Mouse (Mus musculus): Measurements from ENCODE around the gene Slc5a2. TPM values are rescaled to one million over a fixed set of nuclear protein-coding genes. Genes with fewer than 3 reads are reported as not detected.
A peak's percentile ranks its signal among the peaks of the same experiment; 100 is the strongest.

Slc5a2 gene
- total RNA-seq (2021) = not detected
- long read RNA-seq, experiment 1 = 0 reads
- long read RNA-seq, experiment 2 = 0 reads

DNA sequence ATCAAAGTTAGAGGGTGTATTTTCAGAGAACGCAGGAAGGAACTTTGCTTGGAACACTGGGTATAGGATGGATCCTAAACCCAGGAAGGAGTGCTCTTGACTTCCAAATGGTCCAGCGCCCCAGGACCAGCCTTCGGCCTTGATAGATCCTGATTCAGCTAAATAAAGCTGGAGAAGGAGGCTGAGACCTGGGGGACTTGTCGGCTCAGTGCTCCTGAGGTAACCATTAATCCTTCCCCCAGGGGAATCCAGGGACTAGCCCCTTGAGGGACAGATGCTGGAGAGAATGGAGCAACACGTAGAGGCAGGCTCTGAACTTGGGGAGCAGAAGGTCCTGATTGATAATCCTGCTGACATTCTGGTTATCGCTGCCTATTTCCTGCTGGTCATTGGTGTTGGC, at the start of gene Slc5a2:
Gene Slc5a2 (plus strand): TSS at position 247 of the 400 bp plus-strand sequence.
- DNase-seq = no peak

DNA sequence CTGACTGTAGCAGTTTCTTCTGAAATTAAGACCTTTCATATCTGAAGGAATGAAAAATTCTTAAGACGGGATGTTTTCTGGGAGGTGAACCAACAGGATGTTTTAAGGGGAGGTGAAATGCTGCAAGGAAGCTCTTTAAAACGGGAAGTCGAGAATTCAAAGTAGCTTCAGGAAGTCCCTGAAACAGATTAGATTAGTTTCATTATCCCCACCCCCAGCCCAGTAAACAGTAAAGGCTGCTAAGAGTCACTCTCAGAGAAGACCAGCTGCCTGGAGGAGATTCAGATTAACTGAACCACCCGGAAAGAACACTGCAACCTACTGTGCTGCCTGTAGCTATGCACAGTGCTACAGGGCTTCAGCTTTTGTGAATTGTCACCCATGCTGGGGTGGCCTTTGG, 45.5 kb upstream of the Slc5a2 start:
- intact Hi-C loops (cut with DNase I) = no loop called here

More for the DNA sequence above, at the start of gene Slc5a2:
- intact Hi-C loops (cut with DNase I) = no loop called here

DNA sequence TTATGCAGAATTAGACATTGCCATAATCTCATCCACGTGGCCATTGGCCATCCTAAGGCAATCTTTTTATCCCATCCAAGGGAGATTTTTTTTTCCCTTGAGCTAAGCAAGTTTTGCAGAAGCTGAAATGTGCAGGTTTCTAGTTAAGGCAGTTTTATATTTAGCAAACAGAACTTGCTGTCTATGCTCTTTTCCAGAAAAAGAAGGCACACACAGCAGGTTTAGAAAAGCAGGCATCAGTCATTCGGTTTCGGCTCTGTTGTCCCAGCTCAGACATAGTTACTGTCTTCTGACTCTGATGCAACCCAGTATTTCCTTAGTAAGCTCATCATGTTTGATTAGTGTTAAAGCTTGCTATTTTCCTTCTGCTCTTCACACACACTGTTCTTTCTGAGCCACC, 44.5 kb upstream of the Slc5a2 start:
- intact Hi-C loops (cut with DNase I) = no loop called here
- no peak for DNase-seq

More for the DNA sequence above, 45.5 kb upstream of the Slc5a2 start:
- no peak for DNase-seq

DNA sequence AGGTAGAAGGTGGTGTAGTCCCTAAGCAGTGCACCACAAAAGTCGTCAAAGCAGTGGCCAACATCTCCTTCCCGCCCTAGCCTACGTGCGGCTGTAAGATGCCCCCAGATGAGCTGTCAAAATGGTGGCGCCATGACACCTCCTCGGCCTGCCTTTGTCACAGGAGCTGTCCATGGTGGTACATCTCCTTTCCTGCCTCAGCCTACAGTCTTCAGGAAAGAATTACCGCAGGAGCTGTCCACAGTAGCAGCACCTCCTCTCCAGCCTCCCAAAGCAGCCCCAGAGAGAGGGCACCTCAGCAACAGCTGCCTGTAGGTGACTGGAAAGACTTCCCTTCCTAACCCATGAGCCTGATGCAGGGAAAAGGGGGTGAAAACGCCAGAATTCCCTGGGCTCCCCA, 33.7 kb upstream of the Slc5a2 start:
- DNase-seq = no peak
- intact Hi-C loops (cut with DNase I) = no loop called here

DNA sequence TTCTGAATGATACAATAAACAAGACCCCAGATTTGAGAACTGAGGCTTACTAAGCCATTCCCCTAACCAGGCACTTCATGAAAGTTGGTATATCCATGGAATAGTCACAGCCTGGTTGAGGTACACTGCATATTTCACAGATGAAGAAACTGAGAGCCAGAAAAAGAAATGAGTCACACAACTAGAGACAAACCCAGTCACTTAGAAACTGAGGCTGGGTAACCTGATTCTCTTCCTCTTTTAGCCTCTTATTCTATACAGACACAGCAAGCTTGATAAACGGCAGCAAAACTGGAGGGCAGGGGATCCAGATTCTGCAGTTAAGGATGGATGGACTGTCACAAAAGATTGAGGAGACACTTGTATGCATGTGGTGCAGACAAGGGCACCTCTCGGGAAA, 30.7 kb upstream of the Slc5a2 start:
- DNase-seq = no peak

DNA sequence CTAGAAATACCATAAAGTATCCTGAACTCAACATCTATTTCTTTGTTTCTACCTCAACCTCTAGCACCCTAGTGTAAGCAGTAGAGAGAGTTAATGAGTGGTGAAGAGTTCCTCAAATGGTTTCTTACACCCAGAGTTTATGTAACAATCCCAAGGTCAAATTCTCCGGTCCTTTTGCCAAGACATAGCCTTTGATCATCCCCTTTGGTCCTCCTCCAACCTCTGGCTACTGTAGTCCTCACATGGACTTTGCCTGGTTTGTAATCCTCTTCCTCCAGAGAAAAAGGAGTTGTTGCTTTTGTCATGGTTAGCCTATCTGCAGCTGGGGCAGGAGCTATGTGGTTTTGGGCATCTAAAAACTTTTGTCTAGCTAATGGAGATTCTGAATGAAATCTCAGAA, 30.0 kb upstream of the Slc5a2 start:
- intact Hi-C loops (cut with DNase I) = no loop called here
- DNase-seq = no peak

More for the DNA sequence above, 30.7 kb upstream of the Slc5a2 start:
- intact Hi-C loops (cut with DNase I) = no loop called here

DNA sequence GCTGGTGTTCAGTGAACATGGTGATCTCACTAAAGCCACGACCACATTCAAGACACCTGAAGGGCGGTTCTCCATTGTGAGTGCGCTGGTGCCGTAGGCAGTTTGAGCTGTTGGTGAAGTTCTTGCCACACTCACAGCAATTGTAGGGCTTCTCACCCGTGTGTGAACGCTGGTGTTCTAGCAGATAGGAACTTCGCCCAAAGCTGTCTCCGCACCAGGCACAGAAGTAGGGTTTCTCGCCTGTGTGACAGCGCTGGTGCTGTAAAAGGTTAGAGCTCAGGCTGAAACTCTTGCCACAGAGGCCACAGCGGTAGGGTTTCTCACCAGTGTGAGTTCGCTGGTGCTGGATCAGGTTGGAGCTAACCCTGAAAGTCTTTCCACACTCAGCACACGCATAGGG, 29.0 kb upstream of the Slc5a2 start:
- no peak for DNase-seq

DNA sequence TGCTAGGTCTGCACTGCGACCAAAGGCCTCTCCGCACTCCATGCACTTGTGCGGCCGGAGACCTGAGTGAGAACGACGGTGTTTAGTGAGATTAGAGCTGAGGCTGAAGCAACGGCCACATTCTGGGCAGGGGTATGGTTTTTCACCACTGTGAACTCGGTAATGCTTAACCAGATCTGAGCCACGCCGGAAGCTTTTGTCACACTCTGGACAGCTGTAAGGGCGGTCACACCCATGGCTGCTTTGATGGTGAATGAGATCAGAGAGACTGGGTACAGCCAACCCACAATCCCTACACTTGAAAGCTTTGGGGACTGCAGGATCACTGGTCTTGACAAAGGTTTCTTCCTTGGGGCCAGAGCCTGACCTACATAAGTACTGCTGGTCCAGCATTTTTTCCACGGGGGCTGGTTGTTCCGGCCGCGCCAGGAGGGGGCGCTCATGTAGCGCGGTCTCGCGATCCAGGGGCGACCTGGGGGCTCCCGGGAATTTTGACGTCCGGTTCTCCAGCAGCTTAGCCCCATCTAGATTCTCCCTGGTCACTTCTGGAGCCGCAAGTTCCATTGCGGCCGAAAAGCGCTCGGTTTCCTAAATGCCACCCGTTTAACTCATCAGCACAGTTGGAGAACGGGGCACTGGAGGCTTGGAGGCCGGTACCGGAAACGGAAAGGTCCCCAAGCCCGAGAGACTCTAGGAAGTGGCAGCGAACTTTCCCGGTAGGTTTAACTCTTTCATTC, 28.4 kb upstream of the Slc5a2 start, which contains the start of gene Armc5:
Gene Armc5 (plus strand): TSS at position 487 of the 737 bp plus-strand sequence.
- DNase-seq = peak; percentile 79 to 85
- intact Hi-C loops (cut with DNase I) = no loop called here

More for the DNA sequence above, 29.0 kb upstream of the Slc5a2 start:
- intact Hi-C loops (cut with DNase I) = no loop called here

DNA sequence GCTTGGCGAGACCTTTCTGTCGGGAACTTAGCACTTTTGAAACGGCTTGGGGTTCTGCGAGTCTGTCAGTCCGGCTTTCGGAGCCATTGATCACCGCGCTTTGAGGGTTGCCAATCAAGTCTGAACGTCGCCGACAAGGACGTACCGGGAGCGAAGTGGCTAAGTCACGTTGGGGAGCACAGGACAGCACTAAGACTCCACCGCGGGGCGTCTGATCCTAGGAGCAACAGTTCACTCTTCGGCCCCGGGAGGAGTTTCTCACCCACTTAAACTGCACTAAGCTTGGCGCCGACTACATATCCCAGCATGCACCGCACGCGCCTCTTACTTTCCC, 27.9 kb upstream of the Slc5a2 start:
- DNase-seq = no peak

DNA sequence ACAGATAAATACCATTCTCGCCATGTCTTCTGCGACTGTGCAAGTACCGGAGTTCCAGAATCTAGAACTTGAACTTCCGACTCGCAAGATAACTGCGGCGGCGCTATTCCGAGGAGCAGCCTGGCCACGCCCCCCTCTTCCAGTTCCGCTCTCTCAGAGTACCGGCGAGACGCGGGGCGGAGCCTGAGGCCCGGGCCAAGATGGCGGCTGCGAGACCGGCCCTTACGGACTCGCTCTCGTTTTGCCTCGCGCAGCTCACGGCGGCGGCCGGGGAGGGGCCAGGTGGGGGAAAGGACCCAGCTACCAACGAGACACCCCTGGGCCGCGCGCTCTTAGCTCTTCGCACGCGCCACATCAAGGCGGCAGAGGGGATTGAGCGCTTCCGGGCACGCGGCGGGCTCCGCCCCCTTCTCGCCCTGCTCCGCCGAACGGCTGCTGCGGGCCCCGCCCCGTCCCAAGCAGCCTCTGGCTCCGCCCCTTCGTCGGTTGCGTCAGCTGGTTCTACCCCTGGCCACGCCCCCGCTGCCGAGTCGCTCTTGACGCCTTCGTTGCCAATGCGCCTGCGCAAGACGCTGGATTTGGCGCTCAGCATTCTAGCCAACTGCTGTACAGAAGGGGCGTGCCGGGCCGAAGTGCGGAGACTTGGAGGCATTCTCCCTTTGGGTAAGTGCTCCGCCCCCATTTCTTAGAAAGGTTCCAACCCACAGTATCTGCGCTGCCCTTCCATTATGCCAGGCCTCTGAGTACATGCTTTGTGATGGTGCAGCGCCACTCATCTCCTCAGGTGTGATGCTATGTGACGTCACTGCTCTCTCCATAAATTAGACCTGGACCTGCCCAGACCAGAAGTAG, 27.3 kb upstream of the Slc5a2 start, which contains the start of gene 9130023H24Rik:
Gene 9130023H24Rik (minus strand): TSS at position 105 of the 852 bp plus-strand sequence.
- intact Hi-C loops (cut with DNase I) = no loop called here
- peak; percentile 99 for DNase-seq

More for the DNA sequence above, 27.9 kb upstream of the Slc5a2 start:
- intact Hi-C loops (cut with DNase I) = no loop called here

DNA sequence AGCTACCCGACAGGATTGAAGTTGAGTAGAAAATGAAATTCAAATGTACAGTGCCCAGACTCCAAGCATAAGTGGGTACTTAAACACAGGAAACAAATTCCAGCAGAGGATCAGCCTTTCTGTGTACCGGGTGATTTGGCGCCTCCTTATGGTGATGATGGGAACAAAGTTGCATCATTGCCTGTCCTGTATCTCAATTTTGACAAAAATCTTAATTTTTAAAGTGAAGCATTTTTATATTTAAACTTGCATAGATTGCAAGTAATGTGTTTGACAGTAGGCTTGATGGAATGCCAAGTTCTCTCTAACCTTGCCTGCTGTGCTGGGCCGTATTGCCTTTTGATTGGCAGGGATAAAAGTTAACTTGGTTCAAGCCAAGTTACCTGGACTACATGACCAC, 26.5 kb upstream of the Slc5a2 start:
- intact Hi-C loops (cut with DNase I) = no loop called here
- no peak for DNase-seq

DNA sequence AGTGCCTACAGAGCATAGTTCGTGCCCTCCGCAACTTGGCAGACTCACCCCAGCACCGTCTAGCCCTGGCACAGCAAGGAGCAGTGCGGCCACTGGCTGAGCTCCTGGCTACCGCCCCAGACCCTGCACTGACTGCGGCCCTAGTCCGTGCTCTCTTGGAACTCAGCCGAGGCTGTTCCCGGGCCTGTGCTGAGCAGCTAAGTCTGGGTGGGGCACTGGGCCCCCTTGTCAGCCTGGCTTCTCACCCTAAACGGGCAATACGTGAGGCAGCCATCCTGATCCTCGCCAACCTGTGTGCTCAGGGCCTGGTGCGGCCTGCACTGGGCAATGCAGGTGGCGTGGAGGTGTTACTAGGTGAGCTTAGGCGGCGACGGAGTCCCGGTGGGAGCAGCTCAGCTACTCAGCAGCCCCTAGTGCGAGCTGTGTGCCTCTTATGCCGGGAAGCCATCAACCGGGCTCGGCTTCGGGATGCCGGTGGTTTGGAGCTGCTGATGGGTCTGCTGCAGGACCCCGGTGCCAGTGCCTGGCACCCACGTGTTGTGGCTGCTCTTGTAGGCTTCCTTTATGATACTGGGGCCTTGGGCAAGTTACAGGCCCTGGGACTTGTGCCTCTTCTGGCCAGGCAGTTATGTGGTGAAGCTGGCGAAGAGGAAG, 25.2 kb upstream of the Slc5a2 start:
- intact Hi-C loops (cut with DNase I) = loop anchor here (10.0 kb wide), 1 partner anchor 465 kb away; no protein-coding TSS in a partner anchor

DNA sequence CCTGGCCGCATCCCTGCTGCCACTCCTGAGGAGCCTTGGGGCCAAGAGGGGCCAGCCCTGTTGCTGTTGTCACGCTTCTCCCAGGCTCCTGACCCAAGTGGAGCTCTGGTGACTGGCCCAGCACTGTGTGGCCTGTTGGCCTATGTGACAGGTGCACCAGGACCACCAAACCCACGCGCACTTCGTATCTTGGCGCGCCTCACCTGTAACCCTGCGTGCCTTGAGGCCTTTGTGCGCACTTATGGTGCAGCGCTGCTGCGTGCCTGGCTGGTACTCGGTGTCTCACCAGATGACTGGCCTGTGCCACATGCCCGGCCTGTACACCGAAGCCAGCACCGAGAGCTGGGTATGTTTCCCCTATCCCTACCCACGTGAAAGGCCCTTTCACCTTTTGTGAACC, 23.1 kb upstream of the Slc5a2 start:
- DNase-seq = no peak
- intact Hi-C loops (cut with DNase I) = loop anchor here (10.0 kb wide), 1 partner anchor 462 kb away; no protein-coding TSS in a partner anchor

More for the DNA sequence above, 25.2 kb upstream of the Slc5a2 start:
- DNase-seq = no peak

DNA sequence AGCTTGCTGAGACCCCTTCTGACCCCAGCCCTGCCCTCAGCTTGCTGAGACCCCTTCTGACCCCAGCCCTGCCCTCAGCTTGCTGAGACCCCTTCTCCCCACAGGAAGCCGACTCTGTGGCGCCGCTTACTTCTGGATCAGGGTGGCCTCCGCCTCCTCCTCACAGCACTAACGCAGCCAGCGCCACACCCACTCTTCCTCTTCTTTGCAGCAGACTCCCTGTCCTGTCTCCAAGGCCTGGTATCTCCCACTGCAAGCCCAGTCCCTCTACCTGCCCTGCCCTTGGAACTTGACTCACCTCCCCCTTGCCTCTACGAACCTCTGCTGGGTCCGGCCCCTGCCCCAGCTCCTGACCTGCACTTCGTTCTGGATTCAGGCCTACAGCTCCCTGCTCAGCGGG, 21.5 kb upstream of the Slc5a2 start:
- intact Hi-C loops (cut with DNase I) = loop anchor here (10.0 kb wide), 1 partner anchor 461 kb away; no protein-coding TSS in a partner anchor
- DNase-seq = no peak

DNA sequence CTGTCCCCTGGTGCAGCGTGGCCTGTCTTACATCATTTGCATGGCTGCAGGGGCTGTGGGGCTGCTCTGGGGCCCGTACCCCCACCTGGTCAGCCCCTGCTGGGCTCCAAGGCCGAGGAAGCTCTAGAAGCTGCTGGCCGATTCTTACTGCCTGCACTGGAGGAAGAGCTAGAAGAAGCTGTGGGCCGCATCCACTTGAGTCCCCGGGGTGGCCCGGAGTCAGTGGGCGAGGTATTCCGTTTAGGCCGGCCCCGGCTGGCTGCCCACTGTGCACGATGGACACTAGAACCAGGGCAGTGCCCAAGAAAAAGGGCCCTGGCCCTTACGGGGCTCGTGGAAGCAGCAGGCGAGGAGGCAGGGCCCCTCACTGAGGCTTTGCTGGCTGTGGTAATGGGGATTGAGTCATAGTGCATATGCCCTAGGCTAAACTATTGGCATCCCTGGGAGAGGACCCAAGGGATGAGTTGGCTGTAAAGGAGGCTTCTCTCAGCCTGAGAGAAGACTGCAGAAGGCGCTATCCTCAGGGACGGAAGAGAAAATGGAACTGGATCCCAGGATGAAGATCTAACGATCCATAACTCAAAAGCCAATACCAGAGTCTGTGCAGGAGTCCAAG, 20.9 kb upstream of the Slc5a2 start:
- intact Hi-C loops (cut with DNase I) = loop anchor here (5.0 to 10.0 kb wide), 2 partner anchors 53 to 460 kb away; partner anchors contain the start of gene BC017158
- DNase-seq = no peak

DNA sequence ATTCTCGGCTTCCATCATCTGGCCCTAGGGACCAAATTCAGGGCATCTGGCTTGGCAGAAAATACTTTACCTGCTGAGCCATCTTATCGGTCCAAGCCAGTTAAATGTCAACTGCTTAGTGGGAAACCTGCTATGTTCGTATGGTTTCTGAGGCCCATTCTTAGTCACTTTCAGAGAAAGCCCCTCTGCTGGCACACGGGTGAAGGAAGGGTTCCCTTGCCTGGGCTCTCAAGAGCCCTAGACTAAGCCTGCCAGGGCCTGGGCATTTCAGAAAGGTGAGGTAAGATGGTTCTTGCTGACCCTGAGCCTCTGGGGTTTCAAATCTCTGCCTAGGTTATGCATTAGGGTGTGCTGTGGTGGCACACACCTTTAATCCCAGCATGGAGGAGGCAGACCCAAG, 19.9 kb upstream of the Slc5a2 start:
- DNase-seq = no peak
- intact Hi-C loops (cut with DNase I) = loop anchor here (5.0 to 10.0 kb wide), 2 partner anchors 52 to 459 kb away; partner anchors contain the start of gene BC017158

DNA sequence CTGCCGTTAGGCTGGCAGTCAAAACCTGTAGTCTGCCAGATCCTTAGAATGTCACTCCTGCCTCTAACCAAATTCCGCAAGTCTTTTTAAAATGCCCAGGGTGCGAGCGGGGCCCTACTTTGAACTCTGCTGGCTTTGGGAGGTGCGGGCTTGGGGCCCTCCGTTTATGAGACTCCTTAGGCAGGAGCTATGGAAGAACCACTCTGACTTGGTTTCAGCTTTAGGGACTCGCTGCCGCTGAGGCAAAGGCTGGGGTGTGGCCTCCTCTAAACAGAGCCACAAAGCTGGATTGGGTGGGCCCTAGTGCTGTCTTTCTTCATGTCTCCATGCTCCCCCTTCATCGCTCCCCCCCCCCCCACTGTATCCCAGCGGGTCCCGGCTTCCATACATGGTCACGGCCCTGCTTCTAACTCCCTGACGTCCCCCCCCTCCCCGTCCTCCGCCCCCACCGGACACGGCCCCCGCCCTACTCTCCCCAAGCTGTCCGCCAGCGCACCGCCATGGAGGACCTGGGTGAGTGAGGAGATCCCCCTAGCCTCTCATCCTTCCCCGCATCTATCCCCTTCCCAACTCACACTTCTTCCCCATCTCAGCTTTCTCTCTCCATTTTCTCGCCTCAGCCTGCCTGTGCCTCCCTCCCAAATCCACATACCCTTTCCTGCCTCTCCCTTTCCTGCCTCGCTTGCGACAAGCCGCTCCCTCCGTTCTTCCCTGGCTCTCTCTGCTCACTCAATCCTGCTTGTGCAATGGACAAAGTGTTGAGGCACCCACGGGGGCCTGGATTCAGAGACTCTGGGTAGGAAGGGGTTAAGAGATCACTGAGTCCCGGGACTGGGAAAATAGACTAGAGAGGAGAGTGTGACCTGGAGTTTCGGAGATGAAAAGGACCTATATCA, 18.7 kb upstream of the Slc5a2 start, which contains the start of gene Tgfb1i1:
Gene Tgfb1i1 (plus strand): TSS at position 317 of the 896 bp plus-strand sequence.
- intact Hi-C loops (cut with DNase I) = loop anchor here (1.0 to 10.0 kb wide), 3 partner anchors 51 to 458 kb away; partner anchors contain the start of gene BC017158
- DNase-seq = peak; percentile 46 to 57

DNA sequence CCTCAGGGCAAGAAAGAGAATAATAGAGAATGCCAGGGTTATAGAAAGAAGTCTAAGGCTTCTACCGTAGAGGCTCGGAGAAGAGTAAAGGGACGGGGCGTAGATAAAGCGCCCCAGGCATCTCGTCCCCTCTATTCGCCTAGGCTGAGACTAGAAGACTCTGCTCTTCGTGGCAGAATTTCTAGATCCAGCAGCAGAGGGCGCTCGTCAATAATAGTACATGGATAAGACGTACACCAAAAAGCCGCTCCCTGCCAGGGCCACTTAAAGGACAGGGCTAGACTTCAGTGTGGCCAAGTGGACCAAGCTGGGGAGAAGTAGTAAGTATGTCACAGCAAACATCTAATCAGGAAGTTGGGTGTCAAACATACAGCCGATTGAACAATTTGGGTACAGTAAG, 18.0 kb upstream of the Slc5a2 start:
- intact Hi-C loops (cut with DNase I) = loop anchor here (5.0 to 10.0 kb wide), 2 partner anchors 50 to 457 kb away; partner anchors contain the start of gene BC017158
- peak; percentile 74 to 87 for DNase-seq
